Mouse (Mus musculus) hindbrain, postnatal 0 days (tissue): ENCODE results near the gene 1700021F05Rik. TPM values are rescaled to one million over a fixed set of nuclear protein-coding genes. Genes with fewer than 3 reads are reported as not detected.

ENCODE experiments used
- ATAC-seq: fragments of 200-750 bp; cut with Nextera tagmentation; 2 replicates; pipeline ENCODE4 v1.8.0; 2017; ENCODE audit warnings: mild to moderate bottlenecking, moderate TSS enrichment, moderate library complexity
- DNase-seq: peaks from one replicate; pipeline ENCODE4 v3.0.0-alpha.2; 2015; ENCODE audit warnings: low spot score
- H3K27ac ChIP-seq: fragments of 300-500 bp; sonication (generic); 2 replicates; pipeline ENCODE4 v1.5.1; 2014; ENCODE audit warnings: mild to moderate bottlenecking
- H3K27me3 ChIP-seq: fragments of 300-500 bp; sonication (generic); 2 replicates; pipeline ENCODE4 v1.6.1; 2014; ENCODE audit warnings: low read length, mixed read lengths; ENCODE audit not compliant: insufficient read depth
- H3K36me3 ChIP-seq: fragments of 300-500 bp; sonication (generic); 2 replicates; pipeline ENCODE4 v1.6.1; 2014; ENCODE audit warnings: low read length, mixed read lengths; ENCODE audit not compliant: insufficient read depth
- H3K4me1 ChIP-seq: fragments of 300-500 bp; sonication (generic); 2 replicates; pipeline ENCODE4 v1.6.1; 2014; ENCODE audit warnings: antibody characterized with exemption, low read length, mixed read lengths; ENCODE audit not compliant: insufficient read depth
- H3K4me2 ChIP-seq: fragments of 300-500 bp; sonication (generic); 2 replicates; pipeline ENCODE4 v1.6.1; 2014; ENCODE audit warnings: low read depth, mild to moderate bottlenecking, low read length, moderate library complexity, mixed read lengths
- H3K4me3 ChIP-seq: fragments of 300-500 bp; sonication (generic); 2 replicates; pipeline ENCODE4 v1.5.1; 2014; ENCODE audit warnings: low read length
- H3K9ac ChIP-seq: fragments of 300-500 bp; sonication (generic); replicated peaks from 2 replicates; pipeline ENCODE4 v1.6.1; 2014; ENCODE audit warnings: mild to moderate bottlenecking, low read length, moderate library complexity, mixed read lengths
- H3K9me3 ChIP-seq: fragments of 300-500 bp; sonication (generic); 2 replicates; pipeline ENCODE4 v1.6.1; 2016; ENCODE audit warnings: low read length, mixed read lengths
- CTCF ChIP-seq: IDR thresholded peaks from 2 replicates; pipeline ENCODE4 v1.5.1; 2016; ENCODE audit warnings: antibody characterized with exemption, control low read depth, low read depth
- WGBS: fragments of 180-500 bp; shearing (Covaris S2); extraction: QIAGEN DNeasy Blood & Tissue Kit; methylation state at CpG from one replicate; pipeline ENCODE4 v1.1.7; 2014; 5-methylcytosine and 5-hydroxymethylcytosine counted together
- polyA plus RNA-seq: library from polyadenylated mRNA; unstranded; fragments of >200 nt; fragmentation: Nextera tagmentation; extraction: Ambion mirVana; gene quantifications from 2 replicates; pipeline ENCODE4 v1.2.1, GENCODE M21; 2015
- total RNA-seq: library from RNA; depleted of rRNA; stranded (reverse); fragments of >200 nt; gene quantifications from 2 replicates; pipeline ENCODE4 v1.2.3, GENCODE M21; 2014; rRNA removed

The 1700021F05Rik gene
- total RNA-seq (17.7 and 19.6 TPM in 2 replicates), polyA plus RNA-seq (77.1 and 80.3 TPM in 2 replicates)

- WGBS: 1% methylated on average over 41 of the region's 56 CpGs
- peak; percentile 99 for ATAC-seq
Measured at GRCm38 (mm10) chr10:43540442-43541152, at the start of gene 1700021F05Rik. Gene 1700021F05Rik (minus strand): TSS chr10:43540994.

GRCm38 (mm10) chr10:43588470-43589177 lies 47.8 kb upstream of the 1700021F05Rik start:
- no peaks in the 10 kb centered on the region for H3K4me1 ChIP-seq
- no peaks in the 10 kb centered on the region for H3K27me3 ChIP-seq
- H3K9ac ChIP-seq: no peak overlapping the region
- H3K4me2 ChIP-seq: no peak overlapping the region
- H3K36me3 ChIP-seq: no peaks in the 10 kb centered on the region
- no peak overlapping the region for H3K27ac ChIP-seq
- DNase-seq: no peak
- H3K4me3 ChIP-seq: no peak overlapping the region
- no peaks in the 10 kb centered on the region for H3K9me3 ChIP-seq
- 69% methylated on average over 8 of the region's 8 CpGs for WGBS
- ATAC-seq: no peak
- no peak for TF ChIP-seq CTCF

More at GRCm38 (mm10) chr10:43540442-43541152, at the start of gene 1700021F05Rik:
- TF ChIP-seq CTCF: peak; percentile 86
- peak within 1 kb of the TSS; percentile 73 for H3K9ac ChIP-seq
- 0 out of 2 replicates have a peak, but pooled peaks cover 3% of the 10 kb centered on the region for H3K36me3 ChIP-seq
- H3K27ac ChIP-seq: peak within 1 kb of the TSS; percentile 78
- no peaks in the 10 kb centered on the region for H3K9me3 ChIP-seq
- peaks cover 7% of the 10 kb centered on the region for H3K4me1 ChIP-seq
- H3K27me3 ChIP-seq: no peaks in the 10 kb centered on the region
- H3K4me2 ChIP-seq: peak within 1 kb of the TSS; percentile 52
- peak within 1 kb of the TSS; percentile 75 for H3K4me3 ChIP-seq
- DNase-seq: peak; percentile 97

GRCm38 (mm10) chr10:43584538-43584937 lies 43.7 kb upstream of the 1700021F05Rik start:
- WGBS: 94% methylated on average over 4 of the region's 4 CpGs

GRCm38 (mm10) chr10:43581260-43581659 lies 40.5 kb upstream of the 1700021F05Rik start:
- Histone ChIP-seq H3K27ac (peak overlapping the region; percentile 87), H3K9ac (peak overlapping the region; percentile 81), H3K4me2 (peak overlapping the region; percentile 94), H3K9me3 (no peaks in the 10 kb centered on the region), H3K27me3 (no peaks in the 10 kb centered on the region), H3K36me3 (no peaks in the 10 kb centered on the region), H3K4me1 (0 out of 2 replicates have a peak, but pooled peaks cover 3% of the 10 kb centered on the region), H3K4me3 (peak overlapping the region; percentile 62)
- WGBS: 35% methylated on average over 3 of the region's 3 CpGs
- DNase-seq (no peak), ATAC-seq (no peak)
- no peak for TF ChIP-seq CTCF

More at GRCm38 (mm10) chr10:43584538-43584937, 43.7 kb upstream of the 1700021F05Rik start:
- Histone ChIP-seq H3K4me1 (no peaks in the 10 kb centered on the region), H3K9ac (no peak overlapping the region), H3K27me3 (no peaks in the 10 kb centered on the region), H3K36me3 (no peaks in the 10 kb centered on the region), H3K4me2 (no peak overlapping the region), H3K9me3 (no peaks in the 10 kb centered on the region), H3K4me3 (no peak overlapping the region), H3K27ac (no peak overlapping the region)
- TF ChIP-seq CTCF: no peak
- no peak for ATAC-seq
- DNase-seq: no peak

- peak; percentile 89 for DNase-seq
- Histone ChIP-seq H3K4me3 (peak overlapping the region; percentile 62), H3K9me3 (no peaks in the 10 kb centered on the region), H3K27me3 (no peaks in the 10 kb centered on the region), H3K36me3 (no peaks in the 10 kb centered on the region), H3K27ac (peak overlapping the region; percentile 87), H3K4me2 (peak overlapping the region; percentile 94), H3K9ac (peak overlapping the region; percentile 81), H3K4me1 (0 out of 2 replicates have a peak, but pooled peaks cover 3% of the 10 kb centered on the region)
- peak; percentile 69 for ATAC-seq
- under 1% methylated on average over 15 of the region's 15 CpGs for WGBS
- TF ChIP-seq CTCF: peak; percentile 25; the same call in 1 of the 2 replicates
Measured at GRCm38 (mm10) chr10:43580649-43581078, 39.9 kb upstream of the 1700021F05Rik start.

- ATAC-seq (peak; percentile 62), DNase-seq (peak; percentile 73)
- H3K4me3 ChIP-seq: peak overlapping the region; percentile 62
- peak overlapping the region; percentile 94 for H3K4me2 ChIP-seq
- H3K27ac ChIP-seq: peak overlapping the region; percentile 87
- H3K9me3 ChIP-seq: no peaks in the 10 kb centered on the region
- H3K9ac ChIP-seq: peak overlapping the region; percentile 81
- H3K36me3 ChIP-seq: no peaks in the 10 kb centered on the region
- H3K4me1 ChIP-seq: 0 out of 2 replicates have a peak, but pooled peaks cover 3% of the 10 kb centered on the region
- peak; percentile 36 for TF ChIP-seq CTCF
- 0% methylated on average over 49 of the region's 49 CpGs for WGBS
- no peaks in the 10 kb centered on the region for H3K27me3 ChIP-seq
Measured at GRCm38 (mm10) chr10:43579381-43580261, 38.8 kb upstream of the 1700021F05Rik start.
